Mouse (Mus musculus): ENCODE measurements around the gene Htatsf1.

Htatsf1 gene

DNA sequence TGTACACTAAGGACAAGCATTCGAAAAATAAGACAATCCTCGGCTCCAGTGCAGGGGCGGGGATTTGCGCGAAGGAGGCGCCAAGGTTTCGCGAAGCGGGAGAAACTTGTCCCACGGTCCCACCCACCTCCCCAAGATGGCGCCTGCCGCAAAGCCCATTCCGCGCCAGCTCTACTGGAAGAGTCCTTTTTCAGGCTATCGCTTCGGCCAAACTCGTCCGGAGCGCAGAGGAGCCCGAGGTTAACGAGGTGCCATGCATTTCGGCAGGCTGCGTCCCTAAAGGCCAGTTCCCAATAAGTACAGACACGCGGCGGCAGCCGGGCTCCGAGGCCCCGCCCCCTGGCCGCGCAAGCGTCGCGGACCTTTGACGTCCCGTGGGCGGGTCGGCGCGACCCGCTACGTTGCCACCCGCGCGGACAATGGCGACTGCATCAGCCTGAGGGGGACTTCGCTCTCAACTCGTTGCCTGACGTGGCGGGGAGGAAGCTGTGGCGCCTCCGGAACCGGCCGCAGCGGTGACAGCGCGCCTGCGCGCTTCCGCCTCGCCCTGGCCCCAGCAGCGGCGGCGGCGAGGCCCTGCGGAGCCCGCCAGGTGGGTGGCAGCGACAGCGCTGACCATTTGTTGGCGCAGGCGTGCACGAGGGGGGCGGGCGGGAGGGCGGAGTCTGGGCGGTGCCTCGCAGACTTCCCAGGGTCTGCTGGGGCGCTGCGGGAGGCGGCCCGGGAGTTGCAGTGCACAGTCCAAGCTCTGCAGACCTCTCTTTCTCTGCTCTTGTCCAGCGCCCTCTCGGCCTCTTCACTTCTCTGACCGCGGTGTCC lies at the start of gene Htatsf1:
TSS of gene Htatsf1 (plus strand) at position 410 of the 819 bp plus-strand sequence.
- peak; percentile 86 for DNase-seq (ENCODE audit: low read depth, low spot score)

DNA sequence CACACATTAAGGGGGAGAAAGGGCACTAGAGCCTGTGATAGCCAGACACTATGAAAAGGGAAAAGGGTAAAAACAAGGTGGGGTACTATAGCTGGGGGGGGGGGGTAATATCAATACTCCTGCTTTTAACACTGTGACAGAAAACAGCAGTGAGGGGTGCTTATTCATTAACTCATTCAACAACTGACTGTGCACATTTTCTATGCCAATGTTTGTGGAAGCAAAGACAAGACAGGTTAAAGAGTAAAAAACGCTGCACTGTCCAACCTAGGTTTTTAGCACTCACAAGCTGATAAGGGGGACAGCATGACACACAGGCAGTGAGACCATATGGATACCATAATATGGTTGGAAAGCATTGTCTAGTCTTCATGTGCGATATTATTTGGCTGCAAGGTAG lies 40.5 kb upstream of the Htatsf1 start:
- DNase-seq (ENCODE audit: low read depth, low spot score), result no peak

DNA sequence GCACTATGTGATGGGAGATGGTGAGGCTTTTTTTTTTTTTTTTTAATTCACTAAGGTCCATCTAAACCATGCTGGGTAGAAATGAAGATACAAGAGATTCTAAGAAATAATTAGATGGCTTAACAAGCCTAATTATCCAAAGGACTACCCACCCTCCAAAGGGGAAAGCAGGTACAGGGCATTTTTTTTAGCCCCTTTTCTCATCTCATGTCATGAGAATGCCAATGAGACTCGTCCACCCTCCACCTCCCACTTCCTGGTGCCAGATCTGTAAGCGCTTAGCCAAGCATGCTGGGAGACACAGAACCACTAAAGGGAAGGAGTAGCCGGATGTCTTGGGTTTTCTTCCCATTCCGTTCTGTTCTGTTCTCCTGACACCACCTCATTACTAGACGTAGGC lies 10.6 kb upstream of the Htatsf1 start, which contains the start of gene Brs3:
TSS of gene Brs3 (plus strand) at position 301 of the 400 bp plus-strand sequence.
- DNase-seq (ENCODE audit: low read depth, low spot score), result no peak

DNA sequence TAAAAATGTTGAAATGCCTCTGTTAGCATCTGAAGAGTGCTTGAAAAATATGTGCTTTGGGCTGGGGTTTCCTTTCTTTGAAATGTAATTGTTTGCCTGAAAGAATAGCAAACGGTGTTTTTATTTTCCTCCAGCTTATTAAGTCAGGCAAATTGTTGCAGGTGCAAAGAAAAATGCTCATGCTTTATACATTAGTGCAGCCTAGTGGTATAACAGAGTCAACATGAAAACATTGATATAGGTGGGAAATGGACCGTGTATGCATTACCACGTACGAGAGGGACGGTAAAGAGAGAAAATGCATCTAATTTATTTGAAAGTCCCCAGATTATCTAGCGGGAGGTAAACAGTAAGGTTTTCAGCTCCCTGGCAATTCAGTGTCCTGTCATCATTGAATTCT lies 9.5 kb upstream of the Htatsf1 start:
- DNase-seq (ENCODE audit: low read depth, low spot score), result no peak

DNA sequence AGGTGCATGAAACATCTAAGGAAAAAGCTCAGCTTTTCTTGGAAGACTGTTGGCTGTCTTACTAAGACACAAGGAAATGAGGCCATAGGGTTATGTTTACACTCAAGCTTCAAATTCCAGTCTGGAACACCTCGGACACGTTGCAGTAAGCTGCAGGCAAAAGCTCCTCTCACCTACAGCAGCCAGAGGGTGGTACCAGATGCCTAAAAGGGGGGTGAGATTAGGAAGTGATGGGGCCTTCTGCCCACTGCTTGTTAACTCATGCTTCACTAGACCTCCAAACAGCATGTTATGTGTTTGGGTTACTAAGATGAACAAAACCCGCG lies 572 bp upstream of the Htatsf1 start:
- DNase-seq (ENCODE audit: low read depth, low spot score), result no peak

DNA sequence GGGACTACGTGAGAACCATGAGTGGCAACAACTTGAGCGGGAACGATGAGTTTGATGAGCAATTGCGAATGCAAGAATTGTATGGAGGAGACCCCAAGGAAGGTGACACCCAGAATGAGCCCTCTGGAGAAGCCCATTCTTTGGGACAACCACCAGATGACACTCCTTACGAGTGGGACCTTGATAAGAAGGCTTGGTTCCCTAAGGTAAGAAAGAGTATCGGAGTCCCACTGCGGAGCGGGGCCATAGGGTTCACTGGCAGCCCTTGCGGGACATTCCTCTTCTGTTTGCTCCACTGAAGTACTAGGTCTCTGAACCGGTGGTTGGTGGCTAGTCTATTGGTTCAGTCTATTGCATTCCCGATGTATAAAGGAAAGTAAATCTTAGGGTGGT lies 606 bp downstream of the Htatsf1 start:
- DNase-seq (ENCODE audit: low read depth, low spot score), result no peak

DNA sequence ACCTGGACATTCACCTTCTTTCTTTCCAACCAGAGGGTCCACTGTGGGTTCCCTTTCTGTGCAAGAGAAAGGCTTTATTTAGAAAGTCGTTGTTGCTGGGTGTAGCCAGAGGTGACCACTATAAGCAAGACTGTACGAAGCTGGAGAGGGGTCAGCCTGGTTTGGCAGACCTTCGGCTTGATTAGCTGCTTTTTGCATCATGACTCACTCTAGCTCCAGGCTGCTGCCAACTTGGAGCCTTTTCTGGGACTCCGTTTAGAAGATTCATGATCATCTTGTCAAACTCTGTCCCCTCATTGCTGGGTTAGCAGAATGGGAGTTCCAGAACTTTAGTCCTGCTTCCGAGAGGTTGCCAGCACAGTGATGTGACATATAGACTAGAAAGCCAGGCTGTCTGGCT lies 28.1 kb downstream of the Htatsf1 start:
- no peak for DNase-seq (ENCODE audit: low read depth, low spot score)

DNA sequence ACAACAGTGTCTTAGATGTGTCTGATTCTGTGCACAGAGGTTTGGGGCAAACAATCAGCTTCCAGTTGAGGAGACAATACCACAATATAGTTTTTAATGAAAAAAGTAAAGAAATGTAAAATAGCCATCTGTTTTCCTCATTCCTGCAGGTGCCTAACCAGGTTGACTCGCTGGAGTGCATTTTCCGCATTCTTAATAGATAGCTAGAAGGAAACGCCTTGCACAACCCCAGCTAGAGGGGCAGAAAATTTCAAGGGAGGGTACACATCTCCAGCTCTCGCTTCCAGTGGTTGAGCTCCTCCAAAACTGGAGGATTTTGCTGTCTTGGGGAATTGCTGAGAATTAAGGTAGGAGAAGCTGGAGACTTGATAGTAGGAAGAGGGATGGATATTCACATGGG lies 34.4 kb downstream of the Htatsf1 start, which contains the start of gene Vgll1:
TSS of gene Vgll1 (plus strand) at position 301 of the 400 bp plus-strand sequence.
- DNase-seq (ENCODE audit: low read depth, low spot score), result no peak

DNA sequence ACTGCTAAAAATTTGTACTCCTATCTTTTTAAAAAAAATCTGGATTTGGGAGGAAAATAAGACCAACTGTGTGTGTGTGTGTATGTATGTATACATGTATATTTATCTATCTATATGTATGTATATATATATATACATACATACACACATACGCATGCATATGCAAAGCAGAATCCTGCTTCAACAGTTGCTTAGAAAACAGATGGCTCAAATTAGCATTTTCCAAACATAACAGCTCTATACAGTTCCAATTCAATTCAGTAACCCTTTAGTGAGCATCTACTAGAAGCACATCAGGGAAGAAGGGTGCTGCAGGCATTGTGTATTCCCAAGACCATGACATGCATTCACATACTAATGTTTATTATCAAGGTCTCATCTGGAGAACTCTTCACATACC lies 50.0 kb downstream of the Htatsf1 start:
- no peak for DNase-seq (ENCODE audit: low read depth, low spot score)

DNA sequence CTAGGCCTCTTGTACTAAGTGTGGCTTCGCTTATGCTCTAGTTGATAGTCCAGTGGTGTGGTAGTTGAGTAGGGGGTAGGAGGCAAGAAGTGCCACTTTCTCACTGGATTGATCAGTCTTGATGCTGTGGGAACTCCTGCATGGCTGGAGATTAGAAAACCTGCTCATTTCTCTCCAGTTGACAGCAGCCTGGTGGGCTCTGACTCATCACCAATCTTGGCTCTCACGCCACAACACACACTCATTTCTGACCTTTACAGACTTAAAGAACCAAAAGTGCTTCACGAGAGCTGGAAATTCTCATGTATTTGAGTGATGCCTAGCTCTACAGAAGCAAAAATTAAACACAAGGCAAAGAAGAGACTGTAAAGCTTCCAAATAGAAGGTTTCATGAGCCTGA lies 53.6 kb downstream of the Htatsf1 start:
- no peak for DNase-seq (ENCODE audit: low read depth, low spot score)
